Mouse (Mus musculus) heart, postnatal 10 days (tissue): ENCODE results near the gene Mark4. TPM values are rescaled to one million over a fixed set of nuclear protein-coding genes. Genes with fewer than 3 reads are reported as not detected.
A peak's percentile ranks its signal among the peaks of the same experiment; 100 is the strongest.

Experiments used
- DNase-seq, 2 experiments: peaks; one replicate each; pipeline ENCODE4 v3.0.0; 2021
- intact Hi-C: fragments of 180-260 bp; cut with DNase I; formaldehyde crosslinking; loops from one replicate; pipeline ENCODE4 v1.15.1; 2025
- microRNA-seq, 2 experiments: library from miRNA; unstranded; fragments of <30 nt; microRNA quantifications; one replicate each; pipeline ENCODE4 v1.2.0; 2022
- total RNA-seq, 2 experiments: library from RNA; stranded (reverse); gene quantifications; 2 replicates each; pipeline ENCODE4 v1.2.3; 2021

Mark4 gene
- total RNA-seq, 2 experiments from 2014 or later: 26.6 to 26.8 TPM

DNA sequence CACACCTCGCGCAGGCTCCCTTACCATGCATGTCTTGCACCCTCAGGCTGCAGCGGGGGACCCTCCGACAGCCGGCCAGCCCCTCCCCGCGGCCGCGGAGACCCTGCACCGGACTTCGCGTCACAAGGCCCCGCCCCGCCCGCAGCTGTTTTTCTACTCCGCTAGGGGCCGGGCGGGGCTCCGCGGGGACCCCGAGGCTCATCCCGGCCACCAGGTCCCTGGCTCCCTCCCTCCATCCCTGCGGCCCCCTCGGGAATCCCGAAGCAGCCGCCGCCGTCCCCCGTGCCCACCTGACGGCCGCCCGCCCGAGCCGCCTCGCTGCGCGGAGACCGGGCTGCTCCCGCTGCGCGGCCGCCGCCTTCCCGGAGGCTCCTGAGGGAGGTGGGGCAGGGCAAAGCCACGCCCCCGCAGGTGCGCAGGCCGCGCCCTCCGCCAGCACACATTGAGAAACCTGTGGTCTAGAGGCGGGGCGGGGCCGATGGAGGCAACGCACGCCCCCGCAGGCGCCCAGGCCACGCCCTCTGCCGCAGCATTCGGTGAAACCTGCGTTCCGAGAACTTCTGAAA lies 54.8 kb downstream of the Mark4 start, which contains the start of gene Klc3:
Klc3 (minus strand) TSS at position 374 of the 566 bp plus-strand sequence.
- no peak for DNase-seq
- intact Hi-C loops: loop anchor here (2.0 kb wide), 1 partner anchor 215 kb away; no protein-coding TSS in a partner anchor

DNA sequence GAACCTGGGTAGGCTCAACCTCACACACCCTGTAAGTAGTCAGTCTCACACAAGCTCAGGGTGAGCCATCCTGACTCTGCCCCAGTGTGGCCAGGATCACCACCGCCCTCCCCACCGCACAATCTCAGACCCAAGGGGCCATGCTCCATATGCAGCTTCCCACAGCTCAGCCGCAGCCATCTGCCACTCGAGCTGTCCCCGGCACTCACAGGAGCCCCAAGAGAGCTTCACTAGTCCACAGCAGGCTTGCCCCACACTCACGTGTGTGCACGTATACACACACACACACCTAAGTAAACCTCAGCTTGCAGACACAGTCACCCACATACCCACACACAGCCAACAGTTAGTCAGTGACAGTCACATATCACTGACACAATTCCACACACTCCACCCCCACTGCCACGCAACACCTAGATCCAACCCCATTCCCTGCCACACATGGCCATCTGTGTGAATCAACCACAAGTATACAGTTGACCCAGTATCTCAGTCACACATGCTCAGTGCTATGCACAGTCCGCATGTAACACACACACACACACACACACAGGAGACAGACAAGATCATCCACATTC lies 56.0 kb downstream of the Mark4 start:
- intact Hi-C loops: no loop called here

DNA sequence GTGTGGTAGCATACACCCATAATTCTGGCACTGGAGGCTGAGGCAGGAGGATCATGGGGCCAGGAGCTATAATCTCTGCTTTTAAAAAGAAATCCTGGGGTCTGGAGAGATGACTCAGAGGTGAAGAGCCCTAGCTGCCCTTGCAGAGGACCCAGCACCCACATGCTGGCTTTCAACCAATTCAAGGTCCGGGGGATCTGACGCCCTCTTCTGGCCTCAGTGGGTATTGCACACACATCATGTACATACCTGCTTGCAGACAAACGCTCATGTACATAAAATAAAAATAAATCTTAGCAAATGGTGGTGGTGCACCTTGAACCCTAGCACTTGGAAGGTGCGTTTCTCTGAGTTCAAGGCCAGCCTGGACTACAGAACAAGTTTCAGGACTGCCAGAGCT lies 57.7 kb downstream of the Mark4 start:
- no peak for DNase-seq
- intact Hi-C loops: no loop called here

More for the DNA sequence above, 56.0 kb downstream of the Mark4 start:
- no peak for DNase-seq

DNA sequence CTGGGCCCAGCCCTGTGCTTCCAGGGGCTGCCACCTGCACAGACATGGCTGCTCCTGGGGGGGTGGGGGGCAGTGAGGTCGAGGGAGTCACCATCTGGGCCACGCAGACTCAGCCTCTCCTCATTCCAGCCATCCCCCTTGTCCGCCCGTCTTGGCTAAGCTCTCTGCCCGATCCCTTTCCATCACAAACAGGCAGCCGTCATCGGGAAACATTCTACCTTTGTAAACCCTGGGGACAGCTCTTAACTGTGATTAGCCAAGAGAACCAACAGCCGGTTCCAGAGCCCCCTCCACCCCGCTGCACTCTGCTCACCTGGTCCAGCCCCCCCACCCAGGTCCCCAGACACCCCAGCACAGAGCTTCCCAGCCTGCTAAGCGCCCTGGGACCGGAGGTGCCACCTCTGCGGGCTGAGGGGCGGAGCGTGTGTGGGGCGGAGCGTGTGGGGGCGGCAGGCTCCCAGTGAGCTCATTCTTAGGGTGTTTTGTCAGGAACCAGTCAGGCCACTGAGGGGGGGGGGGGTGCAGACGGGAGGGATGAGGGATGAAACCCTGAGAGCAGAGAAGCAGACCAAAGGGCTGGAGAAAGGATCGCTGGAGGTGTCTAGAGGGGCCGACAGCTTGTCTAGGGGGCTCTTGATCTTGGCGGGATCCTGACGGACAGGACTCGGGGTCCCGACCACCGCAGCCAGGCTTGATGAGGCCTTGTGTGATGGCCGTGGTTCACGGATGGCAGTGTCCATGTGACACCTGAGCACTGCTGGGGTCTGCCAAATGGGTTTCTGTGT lies 58.9 kb downstream of the Mark4 start:
- intact Hi-C loops: no loop called here
- DNase-seq: peak in 1 of 2 experiments; percentile 46

DNA sequence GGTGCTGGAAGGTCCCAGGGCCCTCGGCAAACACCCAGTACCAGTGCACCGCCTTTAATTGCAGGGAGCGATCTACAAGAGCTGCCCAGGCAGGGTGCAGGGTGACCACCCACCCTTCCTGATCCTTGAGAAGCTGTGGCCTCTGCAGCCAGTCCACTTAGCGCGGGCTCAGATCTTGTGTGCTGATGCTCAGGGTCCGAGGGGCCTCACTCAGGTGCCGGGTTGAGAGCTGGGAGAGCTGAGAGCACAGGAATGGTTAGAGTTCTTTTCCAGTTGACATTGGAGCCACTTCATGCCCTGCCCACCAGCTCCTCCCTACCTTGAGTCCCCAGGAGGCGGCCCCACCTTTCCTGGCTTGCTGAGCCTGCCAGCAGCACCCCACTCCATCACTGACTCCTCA lies 64.1 kb downstream of the Mark4 start:
- intact Hi-C loops: no loop called here
- no peak for DNase-seq

DNA sequence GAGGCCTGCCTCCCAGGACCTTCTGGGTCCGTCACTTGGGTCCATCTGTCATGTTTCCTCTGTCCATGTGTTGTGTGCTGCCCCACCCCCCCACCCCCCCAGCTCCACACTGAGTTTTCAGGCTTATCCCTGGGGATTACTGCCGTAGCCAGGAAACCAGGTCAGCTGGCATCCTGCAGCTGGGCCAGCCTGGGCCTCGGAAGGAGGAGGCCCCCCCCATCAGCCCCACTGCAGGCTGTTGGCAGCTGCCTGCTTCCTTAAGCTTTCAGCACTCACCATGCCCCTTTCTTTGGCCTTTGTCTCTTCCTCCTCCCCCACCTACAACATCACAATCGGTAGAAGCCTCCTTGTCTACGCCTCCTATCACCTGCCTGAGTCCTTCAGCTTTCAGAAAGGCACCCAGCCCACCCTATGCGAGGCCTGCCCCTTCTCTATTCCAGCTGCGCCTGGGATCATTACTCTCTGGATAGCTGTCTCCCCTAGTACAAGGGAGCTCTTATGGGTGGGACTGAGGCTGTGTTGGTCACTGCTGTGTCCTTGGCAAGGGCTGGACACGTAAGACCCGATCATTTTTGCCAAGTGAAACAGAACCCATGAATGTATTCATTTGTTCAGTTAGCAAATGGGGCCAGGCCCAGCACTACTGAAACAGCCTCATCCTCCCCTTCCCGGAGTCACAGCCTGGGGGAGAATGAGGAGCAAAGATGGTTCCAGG lies 69.8 kb downstream of the Mark4 start:
- no peak for DNase-seq
- intact Hi-C loops: no loop called here

DNA sequence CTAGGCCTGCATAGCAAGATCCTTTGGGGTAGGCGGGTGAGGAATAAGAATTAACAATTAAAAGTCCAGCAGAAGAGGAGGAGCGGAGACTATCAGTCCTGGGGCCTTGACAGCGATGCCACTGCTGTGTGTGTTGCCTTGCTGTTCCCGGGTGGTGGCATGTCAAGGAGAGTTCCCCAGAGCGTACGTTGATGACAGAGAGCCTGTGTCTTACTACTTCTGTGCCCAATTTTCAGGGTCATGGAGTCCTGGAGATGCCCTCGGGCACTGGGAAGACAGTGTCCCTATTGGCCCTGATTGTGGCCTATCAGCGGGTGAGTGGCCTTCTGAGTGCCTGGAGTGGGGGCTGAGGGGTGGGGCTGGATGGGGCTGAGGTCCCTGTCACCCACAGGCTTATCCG lies 74.9 kb downstream of the Mark4 start:
- no peak for DNase-seq

DNA sequence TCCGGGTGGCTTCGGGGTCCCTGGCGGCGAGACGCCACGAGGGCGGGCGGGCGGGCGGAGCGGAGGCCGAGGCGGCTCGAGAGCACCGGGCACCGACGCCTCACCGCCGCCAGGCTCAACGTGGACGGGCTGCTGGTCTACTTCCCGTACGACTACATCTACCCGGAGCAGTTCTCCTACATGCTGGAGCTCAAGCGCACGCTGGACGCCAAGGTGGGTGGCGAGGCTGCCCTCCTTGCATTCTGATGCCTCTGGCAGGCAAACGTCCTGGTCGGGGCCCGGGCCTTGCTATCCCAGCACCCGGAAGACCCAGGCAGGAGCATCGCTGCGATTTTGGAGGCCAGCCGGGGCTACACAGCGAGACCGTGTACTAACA lies 76.5 kb downstream of the Mark4 start:
- intact Hi-C loops: no loop called here
- no peak for DNase-seq

More for the DNA sequence above, 74.9 kb downstream of the Mark4 start:
- intact Hi-C loops: no loop called here

DNA sequence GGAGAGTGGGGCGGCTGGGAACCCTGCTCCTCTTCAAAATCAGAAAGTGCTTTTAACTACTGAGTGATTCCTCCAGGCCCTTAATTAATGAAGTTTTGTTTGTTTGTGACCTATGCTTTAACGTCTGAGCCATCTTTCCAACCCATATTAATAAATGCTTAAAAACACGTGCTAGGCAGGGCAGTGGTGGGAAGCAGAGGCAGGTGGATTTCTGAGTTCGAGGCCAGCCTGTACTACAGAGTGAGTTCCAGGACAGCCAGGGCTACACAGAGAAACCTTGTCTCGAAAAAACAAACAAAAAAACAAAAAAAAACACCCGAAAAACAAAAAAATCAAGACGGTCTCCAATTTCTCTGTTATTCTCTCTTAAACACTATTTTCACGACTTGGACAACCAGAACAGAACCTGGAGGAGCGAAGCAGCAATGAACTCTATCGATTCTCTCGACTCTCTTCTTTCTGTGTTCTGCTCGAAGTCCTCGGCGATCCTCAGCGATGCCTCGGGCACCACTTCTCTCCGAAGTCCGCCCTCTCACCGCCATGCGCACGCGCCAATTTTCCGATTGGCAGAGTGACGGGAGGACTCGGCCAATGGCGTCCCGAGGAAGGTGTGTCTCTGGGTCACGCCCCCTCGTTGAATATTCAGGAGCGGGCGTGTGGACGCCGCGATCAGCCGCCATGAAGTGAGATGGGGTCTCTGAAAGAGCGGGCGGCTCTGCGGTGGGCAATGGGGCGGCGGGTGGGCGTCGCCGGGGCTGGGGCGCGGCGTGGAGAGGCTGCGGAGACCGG lies 77.0 kb downstream of the Mark4 start, which contains the start of gene Ercc2:
Ercc2 (plus strand) TSS at position 634 of the 789 bp plus-strand sequence.
- intact Hi-C loops: no loop called here
- peak; percentile 100 for DNase-seq

DNA sequence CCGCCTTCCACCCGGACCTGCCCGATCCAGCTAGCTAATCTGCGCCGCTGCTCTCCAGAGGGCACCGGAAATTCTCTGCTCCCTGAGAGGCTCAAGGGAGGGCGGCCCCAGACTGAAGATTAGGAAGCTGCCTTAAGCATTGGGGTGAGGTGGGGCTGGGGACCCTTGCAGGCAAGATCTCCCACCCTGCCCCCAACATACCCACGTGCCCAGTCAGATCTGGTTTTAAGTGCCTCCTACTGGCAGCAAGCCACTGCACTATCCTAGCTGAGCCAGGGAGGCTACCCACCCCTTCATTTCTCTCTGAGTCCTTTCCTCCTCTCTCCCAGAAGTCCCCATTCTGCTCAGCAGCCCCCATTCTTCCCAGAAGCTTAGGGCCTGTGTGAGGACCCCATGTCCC lies 80.6 kb downstream of the Mark4 start:
- intact Hi-C loops: no loop called here
- peak; percentile 36 to 37 for DNase-seq

DNA sequence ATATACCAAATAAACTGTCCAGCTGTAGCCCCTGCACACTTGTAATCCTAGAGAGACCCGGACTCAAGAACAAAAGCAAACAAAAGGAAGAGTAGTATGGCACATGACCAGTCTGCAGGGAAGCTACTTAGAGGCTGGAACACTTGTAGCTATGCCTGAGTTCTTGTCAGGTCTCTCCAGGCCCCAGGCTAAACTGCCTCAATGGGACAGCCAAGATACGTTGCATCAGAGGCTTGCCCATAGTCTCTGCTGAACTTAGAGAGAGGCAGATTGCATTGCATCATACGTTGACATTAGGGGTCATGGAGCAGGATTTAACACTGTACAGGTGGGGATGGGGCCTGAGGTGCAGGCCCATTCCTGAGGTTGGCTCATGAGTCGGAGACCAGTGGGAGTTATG lies 82.6 kb downstream of the Mark4 start:
- DNase-seq: no peak

DNA sequence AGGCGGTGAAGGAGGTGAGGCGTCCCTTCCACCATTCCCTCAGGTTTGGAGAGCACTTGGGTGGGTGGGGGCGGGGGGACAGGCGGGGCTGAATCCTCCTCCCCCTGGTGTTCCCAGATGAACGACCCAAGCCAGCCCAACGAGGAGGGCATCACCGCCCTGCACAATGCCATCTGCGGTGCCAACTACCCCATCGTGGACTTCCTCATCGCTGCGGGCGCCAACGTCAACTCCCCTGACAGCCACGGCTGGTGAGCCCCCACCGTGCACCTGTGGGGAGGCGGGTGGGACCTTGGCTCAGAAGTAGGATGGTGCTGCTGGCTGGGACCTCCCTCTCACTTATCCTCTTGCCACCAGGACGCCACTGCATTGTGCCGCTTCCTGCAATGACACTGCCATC lies 83.3 kb downstream of the Mark4 start:
- intact Hi-C loops: no loop called here
- no peak for DNase-seq

More for the DNA sequence above, 82.6 kb downstream of the Mark4 start:
- intact Hi-C loops: no loop called here

Small RNA genes within 50 kb of the gene (microRNA-seq; reads per million reads assigned to microRNA genes)
- gene Mir343: 0 reads per million in 2 experiments

Other genes with a start within 250 kb of the Mark4 start
- gene Gpr4, start 246.3 kb downstream of the Mark4 start, total RNA-seq: 10 to 100 TPM; 11.4 to 11.8 TPM
- 10 to 100 TPM; 53.4 to 57.7 TPM for gene Opa3, start 230.5 kb downstream of the Mark4 start, total RNA-seq
- 10 to 100 TPM; 84.0 to 98.6 TPM for gene Vasp, start 187.0 kb downstream of the Mark4 start, total RNA-seq
- under 1 TPM in 1 of 2 experiments, not detected in 1; 0.67 TPM for gene Ppm1n, start 178.8 kb downstream of the Mark4 start, total RNA-seq
- gene Rtn2, start 176.2 kb downstream of the Mark4 start, total RNA-seq: 10 to 100 TPM; 67.9 to 82.8 TPM
- under 1 TPM; 0.48 to 0.60 TPM for gene Fosb, start 148.8 kb downstream of the Mark4 start, total RNA-seq
- gene Ercc1, start 114.0 kb downstream of the Mark4 start, total RNA-seq: 10 to 100 TPM; 40.1 to 43.2 TPM
- 10 to 100 TPM in 1 of 2 experiments, 1 to 10 TPM in 1; 8.2 to 11.0 TPM for gene Cd3eap, start 99.3 kb downstream of the Mark4 start, total RNA-seq
- gene Ppp1r13l, start 99.1 kb downstream of the Mark4 start, total RNA-seq: 10 to 100 TPM; 23.1 to 40.1 TPM
- 10 to 100 TPM; 10.3 to 12.3 TPM for gene Ercc2, start 76.8 kb downstream of the Mark4 start, total RNA-seq
- gene Klc3, start 54.7 kb downstream of the Mark4 start, total RNA-seq: under 1 TPM; 0.26 to 0.55 TPM
- gene Ckm, start 54.0 kb downstream of the Mark4 start, total RNA-seq: 1,000 to 10,000 TPM; 3,255 to 3,362 TPM
- gene Exoc3l2, start 4.5 kb upstream of the Mark4 start, total RNA-seq: 1 to 10 TPM in 1 of 2 experiments, under 1 TPM in 1; 0.81 to 1.0 TPM
- gene Bloc1s3, start 49.5 kb upstream of the Mark4 start, total RNA-seq: 1 to 10 TPM; 2.3 to 3.2 TPM
- gene Trappc6a, start 49.6 kb upstream of the Mark4 start, total RNA-seq: 10 to 100 TPM; 43.1 to 53.1 TPM
- gene Nkpd1, start 59.0 kb upstream of the Mark4 start, total RNA-seq: not detected
- gene Ppp1r37, start 104.3 kb upstream of the Mark4 start, total RNA-seq: 10 to 100 TPM; 43.1 to 46.2 TPM
- gene Zfp296, start 118.5 kb upstream of the Mark4 start, total RNA-seq: not detected
- gene Gemin7, start 118.8 kb upstream of the Mark4 start, total RNA-seq: 10 to 100 TPM; 54.5 to 58.0 TPM
- gene Clasrp, start 145.7 kb upstream of the Mark4 start, total RNA-seq: 10 to 100 TPM; 24.1 to 29.5 TPM
- 10 to 100 TPM in 1 of 2 experiments, 1 to 10 TPM in 1; 9.4 to 12.0 TPM for gene Relb, start 170.6 kb upstream of the Mark4 start, total RNA-seq
- 100 to 1,000 TPM in 1 of 2 experiments, 10 to 100 TPM in 1; 95.2 to 102 TPM for gene Clptm1, start 206.2 kb upstream of the Mark4 start, total RNA-seq
- under 1 TPM in 1 of 2 experiments, not detected in 1; 0.60 TPM for gene Apoc2, start 219.1 kb upstream of the Mark4 start, total RNA-seq
- gene Gm44805, start 222.6 kb upstream of the Mark4 start, total RNA-seq: not detected
- not detected for gene Apoc4, start 222.7 kb upstream of the Mark4 start, total RNA-seq
- 10 to 100 TPM in 1 of 2 experiments, 1 to 10 TPM in 1; 5.2 to 14.7 TPM for gene Apoc1, start 233.8 kb upstream of the Mark4 start, total RNA-seq
- gene Apoe, start 240.4 kb upstream of the Mark4 start, total RNA-seq: 100 to 1,000 TPM; 268 to 276 TPM